Mouse (Mus musculus) bone marrow, adult 2 months (tissue): ENCODE measurements around the gene Sox21. TPM values are rescaled to one million over a fixed set of nuclear protein-coding genes. Genes with fewer than 3 reads are reported as not detected.

Experiments used
- H3K27ac ChIP-seq: fragments of 200-500 bp; 2 replicates; pipeline ENCODE4 v1.5.1; 2012; ENCODE audit warnings: low read depth, mild to moderate bottlenecking, control low read depth, inconsistent platforms, low read length; ENCODE audit not compliant: control insufficient read depth, poor library complexity, insufficient read depth
- H3K4me1 ChIP-seq: fragments of 200-500 bp; 2 replicates; pipeline ENCODE4 v1.6.1; 2011; ENCODE audit warnings: low read length; ENCODE audit not compliant: control insufficient read depth, insufficient read depth
- H3K4me3 ChIP-seq: fragments of 200-500 bp; replicated peaks from 2 replicates; pipeline ENCODE3; 2011; ENCODE audit warnings: mild to moderate bottlenecking, low read depth, low read length, control low read depth; ENCODE audit not compliant: control insufficient read depth
- CTCF ChIP-seq: fragments of 200-500 bp; IDR thresholded peaks from 2 replicates; pipeline ENCODE4 v1.5.1; 2011; ENCODE audit warnings: low read length, control low read depth; ENCODE audit not compliant: control insufficient read depth, insufficient read depth
- POLR2A ChIP-seq: fragments of 200-500 bp; IDR thresholded peaks from 2 replicates; pipeline ENCODE4 v1.6.1; 2011; ENCODE audit warnings: low read depth, mild to moderate bottlenecking, control low read depth, low read length, borderline replicate concordance; ENCODE audit not compliant: control insufficient read depth
- WGBS: fragments of 180-500 bp; shearing (Covaris S2); methylation state at CpG from one replicate; pipeline ENCODE4 v1.1.7; 2018; 5-methylcytosine and 5-hydroxymethylcytosine counted together
- polyA plus RNA-seq: library from polyadenylated mRNA; stranded (reverse); fragments of >200 nt; gene quantifications from 2 replicates; pipeline ENCODE4 v1.2.4, GENCODE M21; 2011; ENCODE audit warnings: low replicate concordance; ENCODE audit not compliant: missing spikeins, insufficient read depth, insufficient read length

Gene Sox21
- polyA plus RNA-seq, 1 experiment = 0.52 TPM

GRCm38 (mm10) chr14:118193663-118194062, 43.2 kb downstream of the Sox21 start:
- WGBS = 74% methylated on average over 10 of the region's 10 CpGs
- TF ChIP-seq POLR2A (no peak), CTCF (no peak)
- no peak overlapping the region for H3K4me3 ChIP-seq
- H3K27ac ChIP-seq = no peak overlapping the region
- no peaks in the 10 kb centered on the region for H3K4me1 ChIP-seq

- H3K4me3 ChIP-seq = no peak overlapping the region
- 75% methylated on average over 10 of the region's 10 CpGs for WGBS
- TF ChIP-seq CTCF (no peak), POLR2A (no peak)
- no peaks in the 10 kb centered on the region for H3K4me1 ChIP-seq
- no peak overlapping the region for H3K27ac ChIP-seq
Observed at GRCm38 (mm10) chr14:118193001-118193628, 43.7 kb downstream of the Sox21 start.

GRCm38 (mm10) chr14:118191442-118191841, 45.4 kb downstream of the Sox21 start:
- H3K4me1 ChIP-seq = no peaks in the 10 kb centered on the region
- no peak overlapping the region for H3K27ac ChIP-seq
- WGBS = 82% methylated on average over 9 of the region's 9 CpGs
- TF ChIP-seq CTCF = no peak
- no peak for TF ChIP-seq POLR2A
- H3K4me3 ChIP-seq = no peak overlapping the region

Other genes with a start within 250 kb of the Sox21 start
- 0.38 and 0.72 TPM in 2 replicates for gene Dct, start 184.8 kb downstream of the Sox21 start, polyA plus RNA-seq
- gene Tgds, start 104.3 kb downstream of the Sox21 start, polyA plus RNA-seq = 6.7 and 7.2 TPM in 2 replicates
- gene Gpr180, start 99.9 kb downstream of the Sox21 start, polyA plus RNA-seq = 4.0 TPM in 2 replicates
- not detected in 2 replicates for gene Gm9376, start 29.9 kb upstream of the Sox21 start, polyA plus RNA-seq